Mouse (Mus musculus) embryonic facial prominence, embryonic 14.5 days (tissue): ENCODE measurements around the gene Mfsd2a. TPM values are rescaled to one million over a fixed set of nuclear protein-coding genes. Genes with fewer than 3 reads are reported as not detected.
A peak's percentile ranks its signal among the peaks of the same experiment; 100 is the strongest.

Experiments used
- ATAC-seq: fragments of 200-750 bp; cut with Nextera tagmentation; 2 replicates; pipeline ENCODE4 v1.8.0; 2017; ENCODE audit warnings: low read depth, moderate number of reproducible peaks, moderate TSS enrichment
- DNase-seq: peaks from one replicate; pipeline ENCODE4 v3.0.0-alpha.2; 2015; ENCODE audit warnings: low spot score
- H3K27ac ChIP-seq: fragments of 300-500 bp; sonication (generic); replicated peaks from 2 replicates; pipeline ENCODE4 v1.5.1; 2014; ENCODE audit warnings: low read depth, mild to moderate bottlenecking, low read length, moderate library complexity
- H3K27me3 ChIP-seq: fragments of 300-500 bp; sonication (generic); replicated peaks from 2 replicates; pipeline ENCODE4 v1.6.1; 2014; ENCODE audit warnings: low read length; ENCODE audit not compliant: control insufficient read depth, insufficient read depth
- H3K36me3 ChIP-seq: fragments of 300-500 bp; sonication (generic); 2 replicates; pipeline ENCODE4 v1.6.1; 2014; ENCODE audit warnings: low read length, mixed read lengths; ENCODE audit not compliant: control insufficient read depth, insufficient read depth
- H3K4me1 ChIP-seq: fragments of 300-500 bp; sonication (generic); 2 replicates; pipeline ENCODE4 v1.6.1; 2014; ENCODE audit warnings: antibody characterized with exemption, low read length; ENCODE audit not compliant: control insufficient read depth, insufficient read depth
- H3K4me2 ChIP-seq: fragments of 300-500 bp; sonication (generic); 2 replicates; pipeline ENCODE4 v1.6.1; 2014; ENCODE audit warnings: low read depth, mild to moderate bottlenecking, low read length, moderate library complexity, mixed read lengths
- H3K4me3 ChIP-seq: fragments of 300-500 bp; sonication (generic); 2 replicates; pipeline ENCODE4 v1.5.1; 2014; ENCODE audit warnings: low read depth, mild to moderate bottlenecking, low read length
- H3K9ac ChIP-seq: fragments of 300-500 bp; sonication (generic); 2 replicates; pipeline ENCODE4 v1.6.1; 2014; ENCODE audit warnings: low read depth, mild to moderate bottlenecking, low read length, moderate library complexity, mixed read lengths
- H3K9me3 ChIP-seq: fragments of 300-500 bp; sonication (generic); 2 replicates; pipeline ENCODE4 v1.6.1; 2016; ENCODE audit warnings: low read length; ENCODE audit not compliant: control insufficient read depth
- WGBS: fragments of 180-500 bp; shearing (Covaris S2); extraction: QIAGEN DNeasy Blood & Tissue Kit; methylation state at CpG from one replicate; pipeline ENCODE4 v1.1.7; 2014; 5-methylcytosine and 5-hydroxymethylcytosine counted together
- polyA plus RNA-seq: library from polyadenylated mRNA; unstranded; fragments of >200 nt; fragmentation: Nextera tagmentation; extraction: Ambion mirVana; gene quantifications from 2 replicates; pipeline ENCODE4 v1.2.1, GENCODE M21; 2014

The Mfsd2a gene
- polyA plus RNA-seq, 1 experiment from 2014 or later = 5.3 TPM

DNA sequence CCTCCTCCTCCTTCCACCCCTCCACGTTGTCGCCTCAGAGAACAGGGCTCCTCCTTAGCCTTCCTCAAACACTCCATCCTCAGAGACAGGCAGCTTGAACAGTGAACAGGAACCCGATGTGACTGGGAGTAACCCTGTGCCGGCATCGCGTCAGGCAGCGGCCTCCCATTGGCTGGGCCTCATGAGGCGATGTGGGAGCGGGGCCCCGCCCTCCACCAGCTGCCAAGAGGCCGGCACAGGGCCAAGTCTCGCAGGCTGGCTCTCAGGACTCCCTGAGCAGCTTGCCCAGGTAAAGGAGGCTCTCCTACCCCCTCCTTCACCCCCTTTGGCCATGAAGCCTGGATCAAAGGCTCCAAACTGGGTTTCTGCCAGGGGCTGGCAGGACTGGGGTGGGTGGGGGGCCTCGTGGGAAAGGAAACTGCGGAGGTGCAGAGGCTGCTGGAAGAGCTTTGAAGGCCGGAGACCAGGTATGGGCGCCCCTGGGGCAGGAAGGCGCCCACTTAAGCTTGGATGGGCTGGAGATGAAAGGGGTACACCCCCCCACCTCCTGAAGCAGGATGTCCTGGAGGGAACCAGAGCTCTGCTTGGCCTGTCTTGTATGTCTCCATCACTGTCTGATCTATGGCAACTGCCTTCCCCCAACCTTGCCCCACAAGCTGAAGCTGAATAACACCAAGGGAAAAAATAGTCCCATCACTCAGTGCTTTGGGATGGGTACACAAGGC lies 5.4 kb downstream of the Mfsd2a start:
- H3K4me3 ChIP-seq = peak overlapping the region; percentile 13
- no peaks in the 10 kb centered on the region for H3K27me3 ChIP-seq
- no peaks in the 10 kb centered on the region for H3K9me3 ChIP-seq
- peaks cover 28% of the 10 kb centered on the region for H3K4me1 ChIP-seq
- peak overlapping the region; percentile 47; the same call in 1 of the 2 replicates for H3K9ac ChIP-seq
- ATAC-seq (peak; percentile 95), DNase-seq (peak; percentile 95)
- no peaks in the 10 kb centered on the region for H3K36me3 ChIP-seq
- 8% methylated on average over 14 of the region's 17 CpGs for WGBS
- H3K4me2 ChIP-seq = peak overlapping the region; percentile 55
- peak overlapping the region; percentile 66 for H3K27ac ChIP-seq

DNA sequence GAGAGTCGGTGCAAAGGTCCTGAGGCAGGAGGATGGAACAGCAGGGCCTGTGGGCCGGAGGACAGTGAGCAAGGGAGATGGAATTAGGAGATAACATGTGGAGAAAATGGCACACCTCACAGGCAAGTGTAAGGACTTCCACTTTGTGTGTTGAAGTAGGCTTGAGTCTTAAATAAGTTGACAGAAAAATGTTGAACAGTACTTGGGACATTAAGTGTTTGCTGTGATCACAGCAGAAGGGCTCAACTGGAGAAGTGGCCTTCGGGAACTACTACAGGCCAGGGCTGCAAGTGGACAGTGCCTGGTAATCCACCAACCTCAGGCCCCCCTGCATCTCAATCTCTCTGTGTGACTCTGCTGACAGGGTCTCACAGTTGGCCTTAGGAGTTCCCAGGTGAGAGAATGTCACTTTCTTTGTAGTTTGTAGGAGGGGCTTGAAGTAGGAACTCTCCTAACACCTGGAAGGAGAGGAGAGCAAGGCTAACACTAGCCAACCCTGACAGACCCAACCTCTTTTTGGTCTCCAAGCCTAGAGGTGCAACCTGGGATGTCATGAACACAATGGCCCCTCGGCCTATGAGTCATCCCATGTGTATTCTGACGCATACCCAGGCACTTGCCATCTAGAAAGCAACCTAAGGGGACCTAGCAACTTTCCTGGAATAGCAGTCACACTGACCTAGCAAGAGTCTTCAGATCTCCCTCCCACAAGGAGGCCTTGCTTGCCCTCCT lies 6.1 kb downstream of the Mfsd2a start:
- no peaks in the 10 kb centered on the region for H3K36me3 ChIP-seq
- H3K9ac ChIP-seq = peak overlapping the region; percentile 47; the same call in 1 of the 2 replicates
- peak overlapping the region; percentile 66 for H3K27ac ChIP-seq
- 56% methylated on average over 5 of the region's 5 CpGs for WGBS
- H3K27me3 ChIP-seq = no peaks in the 10 kb centered on the region
- H3K4me1 ChIP-seq = peaks cover 24% of the 10 kb centered on the region
- H3K9me3 ChIP-seq = no peaks in the 10 kb centered on the region
- DNase-seq (no peak), ATAC-seq (no peak; the same call in 1 of the 2 replicates)
- peak overlapping the region; percentile 55 for H3K4me2 ChIP-seq
- H3K4me3 ChIP-seq = peak overlapping the region; percentile 13

DNA sequence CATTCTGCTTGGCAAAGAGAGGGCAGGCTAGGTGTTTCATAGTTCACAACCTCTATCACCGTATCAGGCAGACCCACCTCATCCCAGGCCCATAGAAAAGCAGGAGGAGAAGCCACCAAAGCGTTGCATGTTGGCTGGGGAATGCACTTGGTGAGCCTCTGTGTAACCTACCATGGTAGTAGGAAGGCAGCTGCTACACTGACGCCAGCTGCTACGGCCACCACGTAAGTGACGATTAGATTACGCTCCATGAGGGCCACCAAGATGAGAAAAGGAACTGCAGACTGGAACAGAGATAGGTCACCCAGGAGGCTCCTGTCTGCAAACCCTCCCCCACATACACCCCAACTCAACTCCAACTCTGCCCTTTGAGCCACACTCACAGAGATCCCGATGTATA lies 11.9 kb downstream of the Mfsd2a start:
- DNase-seq (no peak), ATAC-seq (no peak)
- H3K9ac ChIP-seq = no peak overlapping the region
- H3K4me2 ChIP-seq = no peak overlapping the region
- 0 out of 2 replicates have a peak, but pooled peaks cover 4% of the 10 kb centered on the region for H3K36me3 ChIP-seq
- no peak overlapping the region for H3K27ac ChIP-seq
- 92% methylated on average over 8 of the region's 8 CpGs for WGBS
- H3K4me3 ChIP-seq = no peak overlapping the region
- no peaks in the 10 kb centered on the region for H3K9me3 ChIP-seq
- H3K27me3 ChIP-seq = no peaks in the 10 kb centered on the region
- H3K4me1 ChIP-seq = no peaks in the 10 kb centered on the region

DNA sequence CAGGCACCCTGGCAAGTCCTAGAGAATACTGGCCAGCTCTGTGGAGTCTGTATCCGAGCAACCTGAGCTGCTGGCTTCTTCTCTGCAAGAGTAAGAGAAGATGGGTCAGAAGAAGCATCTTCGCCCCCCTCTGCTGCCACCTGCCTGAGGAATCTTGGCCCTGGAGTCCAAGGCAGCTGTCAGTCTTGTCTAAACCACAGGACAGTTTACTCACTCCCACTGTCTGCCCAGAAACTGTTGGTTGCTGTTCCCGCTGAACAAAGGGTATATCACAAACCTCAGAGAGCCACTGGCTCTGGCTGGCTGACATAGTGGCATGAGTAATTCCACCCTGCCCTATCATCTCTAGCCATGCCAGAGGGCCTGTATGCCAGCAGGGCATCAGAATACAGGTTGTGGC lies 13.8 kb downstream of the Mfsd2a start:
- 87% methylated on average over 3 of the region's 3 CpGs for WGBS
- H3K36me3 ChIP-seq = 0 out of 2 replicates have a peak, but pooled peaks cover 4% of the 10 kb centered on the region
- no peak for ATAC-seq

DNA sequence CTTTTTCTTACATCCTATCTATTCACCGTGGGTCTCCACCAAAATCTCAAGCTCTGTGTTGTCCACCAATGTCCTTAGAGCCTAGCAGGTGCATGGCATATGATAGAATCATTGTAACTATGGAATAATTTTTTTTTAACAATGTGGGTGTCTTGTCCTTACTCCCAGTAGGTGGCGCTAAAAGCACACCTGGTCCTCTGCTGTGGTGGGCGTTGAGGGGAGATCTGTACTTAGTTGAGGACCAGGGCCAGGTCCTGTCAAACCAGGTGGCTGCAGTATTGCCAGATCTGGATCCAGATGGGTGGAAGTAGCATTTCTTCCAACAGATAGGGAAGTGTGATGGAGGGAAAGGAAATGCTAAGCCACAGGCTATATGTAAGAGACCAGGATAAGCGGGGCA lies 16.6 kb downstream of the Mfsd2a start:
- Histone ChIP-seq H3K27me3 (no peaks in the 10 kb centered on the region), H3K4me2 (no peak overlapping the region), H3K4me1 (no peaks in the 10 kb centered on the region), H3K36me3 (0 out of 2 replicates have a peak, but pooled peaks cover 4% of the 10 kb centered on the region), H3K27ac (no peak overlapping the region), H3K9ac (no peak overlapping the region), H3K4me3 (no peak overlapping the region), H3K9me3 (no peaks in the 10 kb centered on the region)
- DNase-seq (peak; percentile 47), ATAC-seq (peak; percentile 55; the same call in 1 of the 2 replicates)
- WGBS = 25% methylated on average over 4 of the region's 4 CpGs

More for the DNA sequence above, 13.8 kb downstream of the Mfsd2a start:
- no peak overlapping the region for H3K4me3 ChIP-seq
- no peaks in the 10 kb centered on the region for H3K27me3 ChIP-seq
- H3K4me2 ChIP-seq = no peak overlapping the region
- H3K27ac ChIP-seq = no peak overlapping the region
- DNase-seq = no peak
- H3K4me1 ChIP-seq = no peaks in the 10 kb centered on the region
- H3K9ac ChIP-seq = no peak overlapping the region
- no peaks in the 10 kb centered on the region for H3K9me3 ChIP-seq

DNA sequence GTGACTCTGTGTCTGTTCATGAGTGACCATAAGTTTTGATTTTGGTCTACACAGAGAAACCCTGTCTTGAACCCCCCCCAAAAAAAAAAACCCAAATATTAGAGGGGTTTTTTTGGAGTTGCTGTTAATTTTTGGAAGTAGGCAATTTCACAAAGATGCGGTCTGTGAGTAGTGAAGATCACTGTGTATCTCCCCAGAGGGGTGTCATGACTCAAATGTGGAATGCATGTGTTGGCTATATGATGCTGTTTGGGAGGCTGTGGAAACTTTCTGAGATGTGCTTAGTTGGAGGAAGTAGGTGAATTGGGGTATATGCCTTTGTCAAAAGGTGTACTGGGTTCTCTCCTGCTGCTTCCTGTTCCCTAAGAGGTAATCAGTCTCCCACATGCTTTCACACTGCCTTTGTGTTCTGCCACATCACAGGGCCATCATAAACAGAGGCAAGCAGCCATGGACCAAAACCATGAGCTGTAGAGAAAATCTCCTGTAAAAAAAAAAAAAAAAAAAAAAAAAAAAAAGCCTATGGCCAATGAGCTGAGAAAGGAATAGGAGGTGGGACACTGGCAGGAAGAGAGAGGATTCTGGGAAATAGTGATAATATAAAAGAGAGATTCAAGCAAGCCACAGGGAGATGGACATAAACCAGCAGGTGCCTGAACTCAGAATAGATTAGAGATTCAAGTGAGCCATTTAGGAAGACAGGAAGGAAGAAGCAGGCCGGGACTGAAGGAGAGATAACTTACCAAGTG lies 21.8 kb downstream of the Mfsd2a start:
- Histone ChIP-seq H3K36me3 (no peaks in the 10 kb centered on the region), H3K4me1 (no peaks in the 10 kb centered on the region), H3K4me3 (no peak overlapping the region), H3K9me3 (no peaks in the 10 kb centered on the region), H3K4me2 (no peak overlapping the region), H3K9ac (no peak overlapping the region), H3K27me3 (no peaks in the 10 kb centered on the region), H3K27ac (no peak overlapping the region)
- WGBS = 82% methylated on average over 2 of the region's 2 CpGs
- ATAC-seq (no peak), DNase-seq (no peak)

DNA sequence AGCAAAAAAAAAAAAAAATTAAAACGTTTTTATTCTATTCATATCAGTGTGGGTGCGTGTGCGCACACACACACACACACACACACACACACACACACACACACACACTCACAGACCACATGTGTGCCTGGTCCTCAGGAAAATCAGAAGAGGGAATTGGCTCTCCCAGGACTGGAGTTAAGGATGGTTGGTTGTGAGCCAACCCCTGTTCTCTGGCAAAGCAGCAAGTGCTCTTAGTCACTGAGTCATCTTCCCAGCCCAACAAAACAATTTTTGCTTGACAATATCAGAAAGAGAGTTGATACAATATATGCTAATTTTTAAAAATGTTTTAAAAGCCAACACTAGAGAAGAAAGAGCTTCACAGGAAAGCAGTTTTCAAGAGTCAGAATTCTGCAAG lies 23.5 kb downstream of the Mfsd2a start:
- Histone ChIP-seq H3K9me3 (no peaks in the 10 kb centered on the region), H3K27ac (no peak overlapping the region), H3K4me3 (no peak overlapping the region), H3K9ac (no peak overlapping the region), H3K27me3 (no peaks in the 10 kb centered on the region), H3K36me3 (no peaks in the 10 kb centered on the region), H3K4me1 (no peaks in the 10 kb centered on the region), H3K4me2 (no peak overlapping the region)
- DNase-seq (no peak), ATAC-seq (no peak)
- 81% methylated on average over 3 of the region's 3 CpGs for WGBS

DNA sequence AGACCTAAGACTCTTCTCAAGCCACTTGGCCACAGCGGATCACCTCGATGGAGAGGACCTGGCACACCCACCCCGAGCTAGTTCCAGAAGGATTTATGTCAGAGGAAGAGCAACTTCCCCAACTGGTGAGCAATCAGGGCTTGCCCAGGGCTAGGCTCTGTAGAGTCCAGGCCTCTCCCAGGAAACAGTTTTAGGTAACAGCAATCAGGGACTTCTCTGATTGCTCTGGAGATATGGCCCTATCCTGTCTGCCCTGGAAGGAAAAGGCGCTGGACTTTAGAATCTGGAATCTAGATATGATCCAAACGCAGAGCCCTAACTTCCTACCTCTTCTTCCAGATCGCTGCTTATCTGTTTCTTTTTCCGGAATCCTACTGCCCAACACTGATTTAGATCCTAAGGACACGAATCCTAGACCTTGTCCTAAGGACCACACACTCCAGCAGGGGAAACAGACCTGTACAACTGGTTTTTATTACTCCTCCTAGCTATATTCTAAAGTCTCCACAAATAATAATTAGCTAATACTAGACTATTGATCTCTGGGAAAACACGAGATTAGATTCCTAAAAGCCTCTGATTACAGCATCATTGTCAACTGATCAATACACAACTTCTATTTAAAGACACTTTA lies 25.4 kb downstream of the Mfsd2a start:
- no peak for ATAC-seq
- WGBS = 82% methylated on average over 9 of the region's 9 CpGs
- no peak for DNase-seq

More for the DNA sequence above, 25.4 kb downstream of the Mfsd2a start:
- Histone ChIP-seq H3K4me1 (no peaks in the 10 kb centered on the region), H3K9me3 (no peaks in the 10 kb centered on the region), H3K4me3 (no peak overlapping the region), H3K9ac (no peak overlapping the region), H3K27ac (no peak overlapping the region), H3K27me3 (no peaks in the 10 kb centered on the region), H3K36me3 (no peaks in the 10 kb centered on the region), H3K4me2 (no peak overlapping the region)
